Comparison of ENCODE assay signal across 16 mouse cellular contexts in genomic region chr7:142550935-142551373, GRCm38 (mm10). TPM values are rescaled to one million over a fixed set of nuclear protein-coding genes. Genes with fewer than 3 reads are reported as not detected.
A peak's percentile ranks its signal among the peaks of the same experiment; 100 is the strongest.
DNase-seq lines count a peak whose midpoint lies in the region; ATAC-seq and TF ChIP-seq lines count a peak whose summit lies in the region.
"Had no signal": no experiment of that assay in that cellular context is flagged by ENCODE, and none has a peak within 500 bp of the region (broad histone marks: within the 10 kb centered on the region; RNA-seq: fewer than 3 reads in every experiment).

No protein-coding gene starts in this region.

- no peaks in the 10 kb centered on the region for H3K36me3 ChIP-seq in C2C12 (ENCODE audit: control insufficient read depth, insufficient read depth)
- no peaks in the 10 kb centered on the region for H3K36me3 ChIP-seq in kidney, embryonic 15.5 days
- H3K36me3 ChIP-seq: hindbrain, embryonic 13.5 days had no signal

- no peaks in the 10 kb centered on the region for H3K79me3 ChIP-seq in C2C12 (ENCODE audit: low read depth)

- H3K9ac ChIP-seq in kidney, embryonic 15.5 days: no peak overlapping the region
- H3K9ac ChIP-seq: hindbrain, embryonic 13.5 days had no signal

- WGBS in kidney, embryonic 15.5 days: 84% methylated on average over 14 of the region's 14 CpGs

- peak; percentile 89 for DNase-seq in gastrocnemius, adult 18-20 months (ENCODE audit: low spot score)
- peak; percentile 27 to 63 for DNase-seq in heart, adult 9 months (ENCODE audit: low spot score in 2 of 2)
- peak; percentile 48 for DNase-seq in heart, postnatal 4 days
- DNase-seq in MN1 (ENCODE audit: low spot score): no peak
- no peak for DNase-seq in urinary bladder, adult 18-20 months (ENCODE audit: low spot score in 2 of 2)
- no peak for DNase-seq in right cerebral cortex, postnatal 36 days (ENCODE audit: low spot score in 2 of 2)
- DNase-seq: B cell, adult 2 months; kidney, adult 11 months; kidney, postnatal 25 days; left cerebral cortex, postnatal 4 days; lung, adult 2 months; retina, postnatal 1 day had no signal

- H3K4me1 ChIP-seq in kidney, embryonic 15.5 days: peaks cover 81% of the 10 kb centered on the region

- no peaks in the 10 kb centered on the region for H3K9me3 ChIP-seq in kidney, embryonic 15.5 days (replicated peaks)
- H3K9me3 ChIP-seq: hindbrain, embryonic 13.5 days had no signal

- H3K27me3 ChIP-seq in C2C12 (ENCODE audit: control insufficient read depth, insufficient read depth, insufficient read length): no peaks in the 10 kb centered on the region
- H3K27me3 ChIP-seq in kidney, embryonic 15.5 days: no peaks in the 10 kb centered on the region
- H3K27me3 ChIP-seq: hindbrain, embryonic 13.5 days had no signal

- TF ChIP-seq CTCF in C2C12 (IDR thresholded peaks at IDR 0.05; ENCODE audit: control insufficient read depth, insufficient read depth, insufficient read length): no peak

- H3K4me2 ChIP-seq in kidney, embryonic 15.5 days: no peak overlapping the region
- H3K4me2 ChIP-seq: hindbrain, embryonic 13.5 days had no signal

- H3ac ChIP-seq in C2C12 (ENCODE audit: control insufficient read depth, insufficient read length, low read depth): no peak overlapping the region

- no peak overlapping the region for H3K4me3 ChIP-seq in C2C12 (ENCODE audit: insufficient read depth, poor library complexity, severe bottlenecking)
- H3K4me3 ChIP-seq in kidney, embryonic 15.5 days (replicated peaks): no peak overlapping the region
- H3K4me3 ChIP-seq: hindbrain, embryonic 13.5 days had no signal

- no peak for ATAC-seq in kidney, embryonic 15.5 days (replicated peaks; ENCODE audit: low FRiP score)

- H3K79me2 ChIP-seq in C2C12 (ENCODE audit: control insufficient read depth, insufficient read depth): no peaks in the 10 kb centered on the region

- H3K27ac ChIP-seq in kidney, embryonic 15.5 days: no peak overlapping the region
- H3K27ac ChIP-seq: hindbrain, embryonic 13.5 days; macrophage had no signal

TF ChIP-seq in C2C12, 6 proteins besides CTCF, POLR2A, EP300 and RAD21:
- peak; percentile 84 for TF ChIP-seq MYOD1 (IDR thresholded peaks at IDR 0.05; ENCODE audit: control insufficient read depth, insufficient read length, low read depth)
- TF ChIP-seq USF1 (IDR thresholded peaks at IDR 0.05; ENCODE audit: low read depth): no peak

RNA-seq across cellular contexts. Expression of gene Mrpl23, which starts 18.5 kb away (rescaled TPM):
- polyA plus RNA-seq in C2C12 (2012; fragmentation: generic; extraction: Trizol): 72.2 TPM
- total RNA-seq in gastrocnemius, adult 18-20 months (2021): 1 to 10 TPM; 1.7 to 1.9 TPM
- total RNA-seq in heart, postnatal 4 days (2021): 1 to 10 TPM; 3.7 to 6.4 TPM
- polyA plus RNA-seq in kidney, embryonic 15.5 days (2015; fragmentation: Nextera tagmentation; extraction: Ambion mirVana): 25.8 and 26.8 TPM in 2 replicates

RNA-seq across cellular contexts. Expression of gene Tnnt3, which starts 52.3 kb away (rescaled TPM):
- polyA plus RNA-seq in C2C12 (2012; fragmentation: generic; extraction: Trizol): 6.8 TPM
- over 10,000 TPM; 35,269 to 35,976 TPM for total RNA-seq in gastrocnemius, adult 18-20 months (2021)
- total RNA-seq in heart, postnatal 4 days (2021): 10 to 100 TPM in 1 of 2 experiments, under 1 TPM in 1; 0.98 to 10.9 TPM
- polyA plus RNA-seq in kidney, embryonic 15.5 days (2015; fragmentation: Nextera tagmentation; extraction: Ambion mirVana): 23.5 and 46.2 TPM in 2 replicates
- polyA plus RNA-seq: macrophage had no signal

Comparison
In these comparisons a context has a peak if more than half of its experiments do, and no peak if none do; other contexts are left out.
1. DNase-seq: peak in gastrocnemius, adult 18-20 months (single experiment), heart, adult 9 months (2 of 2) and heart, postnatal 4 days (single experiment); none in MN1 (single experiment), urinary bladder, adult 18-20 months (0 of 2) and right cerebral cortex, postnatal 36 days (0 of 2).
2. RNA of gene Tnnt3, which starts 52.3 kb away (total RNA-seq): 35,269 to 35,976 TPM in gastrocnemius, adult 18-20 months; 0.98 to 10.9 TPM in heart, postnatal 4 days; every median in the first group is over 1,000 times any median in the second.